Mouse (Mus musculus) megakaryocyte, embryonic 14.5 days (primary cell): ENCODE data around the gene Sufu. TPM values are rescaled to one million over a fixed set of nuclear protein-coding genes. Genes with fewer than 3 reads are reported as not detected.

Source experiments
- H3K27me3 ChIP-seq: replicated peaks from 2 replicates; pipeline ENCODE3; 2012; ENCODE audit warnings: inconsistent platforms
- H3K36me3 ChIP-seq: replicated peaks from 2 replicates; pipeline ENCODE3; 2012; ENCODE audit warnings: low read length, inconsistent platforms, mixed read lengths
- H3K4me1 ChIP-seq: 2 replicates; pipeline ENCODE4 v1.6.1; 2012; ENCODE audit warnings: inconsistent platforms
- H3K4me3 ChIP-seq: replicated peaks from 2 replicates; pipeline ENCODE3; 2012; ENCODE audit warnings: moderate library complexity, mild to moderate bottlenecking, inconsistent platforms
- H3K9me3 ChIP-seq: 2 replicates; pipeline ENCODE4 v1.6.1; 2012; ENCODE audit warnings: inconsistent platforms
- FLI1 ChIP-seq: IDR thresholded peaks from 2 replicates; pipeline ENCODE4 v1.6.1; 2012; ENCODE audit warnings: low read length, inconsistent platforms, mixed read lengths
- GATA1 ChIP-seq: IDR thresholded peaks from 3 replicates; pipeline ENCODE4 v1.6.1; 2012; ENCODE audit warnings: mixed read lengths, low read length, inconsistent platforms, borderline replicate concordance
- polyA plus RNA-seq: library from polyadenylated mRNA; stranded (reverse); fragments of >175 nt; gene quantifications from 2 replicates; pipeline ENCODE4 v1.2.3, GENCODE M21; 2012; ENCODE audit warnings: low replicate concordance; ENCODE audit not compliant: insufficient read depth

Gene Sufu
- polyA plus RNA-seq, 1 experiment = 8.7 TPM

- no peaks in the 10 kb centered on the region for H3K36me3 ChIP-seq
These were observed 38.3 kb upstream of the Sufu start for GRCm38 (mm10) chr19:46358381-46358780.

GRCm38 (mm10) chr19:46362104-46362503 lies 34.6 kb upstream of the Sufu start:
- TF ChIP-seq FLI1 = no peak
- no peak for TF ChIP-seq GATA1
- H3K4me1 ChIP-seq = peaks cover 25% of the 10 kb centered on the region
- no peak overlapping the region for H3K4me3 ChIP-seq
- no peaks in the 10 kb centered on the region for H3K36me3 ChIP-seq
- H3K9me3 ChIP-seq = peaks cover 32% of the 10 kb centered on the region
- peaks cover 78% of the 10 kb centered on the region for H3K27me3 ChIP-seq

More at GRCm38 (mm10) chr19:46358381-46358780, 38.3 kb upstream of the Sufu start:
- peak overlapping the region; percentile 53 for H3K4me3 ChIP-seq
- H3K9me3 ChIP-seq = peaks cover 29% of the 10 kb centered on the region
- TF ChIP-seq FLI1 = no peak
- no peak for TF ChIP-seq GATA1
- H3K27me3 ChIP-seq = peaks cover 80% of the 10 kb centered on the region
- peaks cover 31% of the 10 kb centered on the region for H3K4me1 ChIP-seq

DNA sequence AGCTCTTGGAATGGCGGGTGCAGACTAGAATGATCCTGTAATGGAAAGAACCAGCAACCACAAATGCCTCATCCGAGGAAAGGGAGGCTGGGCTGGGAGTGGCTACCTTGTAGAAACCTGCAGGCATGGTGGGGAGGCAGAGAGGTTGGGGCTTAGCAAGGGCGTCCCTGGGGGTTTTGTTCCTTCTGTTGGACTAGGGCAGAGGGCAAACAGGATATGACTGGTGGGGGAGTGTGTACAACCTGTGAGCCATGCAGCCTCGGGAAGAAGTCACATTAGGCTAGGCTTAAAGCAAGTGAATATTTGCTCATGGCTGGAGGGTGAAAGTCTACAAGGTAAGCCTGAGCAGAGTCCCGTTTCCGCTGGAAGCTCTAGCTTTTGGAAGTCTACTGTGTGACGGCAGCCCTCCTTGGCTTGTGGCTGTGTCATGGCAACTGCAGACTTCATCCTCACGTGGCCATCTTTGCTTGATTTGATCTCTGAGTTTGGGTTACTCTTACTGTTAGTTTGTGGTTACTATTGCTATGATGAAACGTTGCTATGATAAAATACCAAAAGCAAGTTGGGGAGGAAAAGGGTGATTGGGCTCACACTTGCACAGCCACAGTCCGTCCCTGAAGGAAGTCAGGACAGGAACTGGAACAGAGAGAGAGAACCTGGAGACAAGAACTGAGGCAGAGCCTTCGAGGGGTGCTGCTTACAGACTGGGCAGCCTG lies 33.2 kb upstream of the Sufu start:
- H3K4me1 ChIP-seq = peaks cover 12% of the 10 kb centered on the region
- peaks cover 29% of the 10 kb centered on the region for H3K9me3 ChIP-seq
- no peak overlapping the region for H3K4me3 ChIP-seq
- no peaks in the 10 kb centered on the region for H3K36me3 ChIP-seq
- TF ChIP-seq FLI1 (no peak), GATA1 (no peak)
- H3K27me3 ChIP-seq = peaks cover 79% of the 10 kb centered on the region

GRCm38 (mm10) chr19:46367798-46368590 lies 28.7 kb upstream of the Sufu start:
- Histone ChIP-seq H3K27me3 (peaks cover 53% of the 10 kb centered on the region), H3K9me3 (peaks cover 12% of the 10 kb centered on the region), H3K4me1 (peaks cover 8% of the 10 kb centered on the region), H3K4me3 (no peak overlapping the region), H3K36me3 (no peaks in the 10 kb centered on the region)
- TF ChIP-seq GATA1 (no peak), FLI1 (no peak)

DNA sequence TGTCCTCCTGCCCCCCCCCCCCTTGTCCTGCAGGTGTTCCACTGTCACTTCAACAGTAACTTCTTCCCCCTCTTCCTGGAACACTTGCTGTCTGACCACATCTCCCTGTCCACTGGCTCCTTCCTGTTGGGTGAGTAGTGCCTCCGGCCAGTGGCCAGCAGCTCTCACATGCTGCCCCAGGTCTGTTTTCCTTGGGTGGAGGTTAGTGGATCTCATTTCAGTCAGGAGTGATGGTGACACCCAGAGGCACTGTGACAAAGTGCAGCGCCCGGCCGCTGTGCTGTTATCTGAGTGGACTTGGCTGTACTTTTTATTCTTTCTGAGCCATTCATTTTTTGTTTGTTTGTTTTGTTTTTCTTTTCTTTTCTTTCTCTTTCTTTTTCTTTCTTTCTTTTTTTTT lies 27.5 kb upstream of the Sufu start:
- peaks cover 43% of the 10 kb centered on the region for H3K27me3 ChIP-seq
- peaks cover 5% of the 10 kb centered on the region for H3K9me3 ChIP-seq
- H3K4me3 ChIP-seq = no peak overlapping the region
- TF ChIP-seq GATA1 (no peak), FLI1 (no peak)
- no peaks in the 10 kb centered on the region for H3K36me3 ChIP-seq
- peaks cover 5% of the 10 kb centered on the region for H3K4me1 ChIP-seq

DNA sequence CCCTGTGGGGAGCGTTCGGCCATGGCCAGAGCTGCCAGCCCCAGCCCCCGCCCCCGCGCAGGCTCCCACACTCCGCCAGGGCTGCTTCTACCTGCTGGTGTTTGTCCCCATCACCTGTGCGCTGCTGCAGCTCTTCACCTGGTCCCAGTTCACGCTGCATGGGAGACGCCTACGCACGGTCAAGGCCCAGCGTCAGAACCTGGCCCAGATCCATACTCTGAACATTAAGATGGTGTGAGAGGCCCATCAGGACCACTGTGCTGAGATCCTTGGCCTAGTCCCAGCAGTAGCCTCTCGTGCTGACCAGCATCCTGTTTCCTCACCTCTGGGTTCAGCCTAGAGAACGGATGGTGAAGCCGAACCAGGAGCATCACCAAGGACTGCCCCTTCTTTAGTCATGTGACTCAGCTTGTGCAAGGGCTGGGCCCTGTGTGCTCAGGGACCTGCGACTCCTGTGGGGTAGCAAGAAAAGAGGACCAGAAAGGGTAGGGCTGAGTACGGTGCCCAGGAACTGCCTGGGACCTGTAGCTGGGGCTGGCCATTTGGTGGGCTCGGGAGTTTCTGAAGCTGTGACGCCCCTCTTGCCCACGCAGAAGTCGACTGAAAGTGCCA lies 22.1 kb upstream of the Sufu start:
- peaks cover 8% of the 10 kb centered on the region for H3K27me3 ChIP-seq

DNA sequence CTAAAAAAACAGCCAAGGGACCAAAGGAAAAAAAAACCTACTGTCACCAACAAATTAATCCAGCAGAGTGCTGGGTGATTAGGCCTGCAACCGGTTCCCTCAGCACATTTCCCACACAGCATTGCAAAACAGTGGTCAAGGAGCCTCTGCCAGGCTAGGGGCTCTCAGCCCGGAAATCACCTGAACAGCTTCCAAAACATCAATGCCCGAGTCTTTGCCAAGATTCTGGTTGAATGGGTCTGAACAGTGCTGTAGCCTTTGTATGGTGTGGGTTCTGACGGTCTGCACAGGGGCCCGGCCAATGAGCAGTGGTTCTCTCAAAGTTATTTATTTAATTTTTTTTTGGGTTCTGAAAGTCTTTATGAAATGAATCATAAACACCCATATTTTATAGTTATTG lies 21.2 kb upstream of the Sufu start:
- Histone ChIP-seq H3K36me3 (peaks cover 54% of the 10 kb centered on the region), H3K4me1 (no peaks in the 10 kb centered on the region; the same call in 1 of the 2 replicates), H3K9me3 (no peaks in the 10 kb centered on the region), H3K27me3 (peaks cover 8% of the 10 kb centered on the region), H3K4me3 (no peak overlapping the region)
- TF ChIP-seq GATA1 = no peak
- no peak for TF ChIP-seq FLI1

More for the DNA sequence above, 22.1 kb upstream of the Sufu start:
- Histone ChIP-seq H3K9me3 (no peaks in the 10 kb centered on the region), H3K4me1 (no peaks in the 10 kb centered on the region; the same call in 1 of the 2 replicates), H3K4me3 (no peak overlapping the region), H3K36me3 (peaks cover 45% of the 10 kb centered on the region)
- no peak for TF ChIP-seq FLI1
- no peak for TF ChIP-seq GATA1

GRCm38 (mm10) chr19:46375891-46376290 lies 20.8 kb upstream of the Sufu start:
- no peaks in the 10 kb centered on the region; the same call in 1 of the 2 replicates for H3K4me1 ChIP-seq
- H3K9me3 ChIP-seq = no peaks in the 10 kb centered on the region
- H3K36me3 ChIP-seq = peaks cover 58% of the 10 kb centered on the region
- TF ChIP-seq FLI1 (no peak), GATA1 (no peak)
- H3K27me3 ChIP-seq = peaks cover 8% of the 10 kb centered on the region
- H3K4me3 ChIP-seq = no peak overlapping the region

DNA sequence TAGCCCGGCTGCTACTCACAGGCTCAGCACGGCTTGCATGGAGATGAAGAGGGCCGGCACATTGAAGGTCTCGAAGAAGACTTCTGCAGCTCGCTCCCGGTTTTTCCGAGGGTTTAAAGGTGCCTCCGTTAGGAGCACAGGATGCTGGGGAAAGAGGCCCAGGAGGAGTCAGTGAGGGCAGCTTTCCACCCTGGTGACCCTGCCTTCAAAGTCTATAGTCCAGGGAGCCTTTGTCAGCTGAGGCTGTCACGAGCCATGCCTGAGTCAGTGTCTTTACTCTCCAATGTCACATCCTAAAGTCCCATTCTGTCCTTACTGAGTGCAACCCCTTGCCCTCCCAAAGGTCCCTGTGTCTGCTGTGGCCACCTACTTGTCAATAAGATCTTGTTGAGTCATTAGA lies 14.4 kb upstream of the Sufu start:
- no peaks in the 10 kb centered on the region for H3K9me3 ChIP-seq
- no peak for TF ChIP-seq GATA1
- TF ChIP-seq FLI1 = no peak
- peaks cover 96% of the 10 kb centered on the region for H3K36me3 ChIP-seq
- no peaks in the 10 kb centered on the region for H3K27me3 ChIP-seq
- no peak overlapping the region for H3K4me3 ChIP-seq
- no peaks in the 10 kb centered on the region for H3K4me1 ChIP-seq
